9 mouse cellular contexts compared by ENCODE assay signal in the genomic region with DNA sequence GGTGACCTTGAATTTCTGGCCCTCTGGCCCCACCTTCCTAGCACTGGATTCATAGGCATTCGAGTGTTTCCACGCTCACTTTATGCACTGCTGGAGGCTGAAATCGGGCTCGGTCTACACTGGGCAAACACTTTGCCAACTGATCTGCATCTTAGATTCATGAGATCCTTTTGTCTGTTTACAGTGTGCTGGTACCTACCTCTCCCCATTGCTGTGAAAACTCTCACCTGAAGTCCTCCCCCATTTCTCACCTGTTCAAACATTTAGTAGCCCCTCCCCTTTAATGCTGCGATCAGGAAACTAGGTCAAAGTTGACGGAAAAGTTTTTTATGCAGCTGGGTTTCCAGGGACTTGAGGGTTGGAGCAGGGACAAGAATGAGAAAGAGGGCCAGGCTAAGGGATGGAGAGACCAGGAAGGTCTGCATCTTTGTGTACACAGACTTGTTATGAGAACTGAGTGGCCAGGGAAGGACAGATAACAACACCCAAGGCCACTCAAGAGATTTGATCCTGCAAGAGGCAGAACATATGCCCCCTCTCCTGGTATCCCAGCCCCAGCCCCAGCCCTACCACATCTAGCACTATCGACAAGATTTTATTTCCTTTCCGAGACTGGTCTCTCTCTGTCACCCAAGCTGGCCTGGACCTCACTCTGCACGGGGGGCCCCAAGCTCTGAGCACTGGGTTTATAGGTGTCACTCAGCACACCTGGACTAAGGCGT. TPM values are rescaled to one million over a fixed set of nuclear protein-coding genes. Genes with fewer than 3 reads are reported as not detected.
DNase-seq lines count a peak whose midpoint lies in the region; ATAC-seq and TF ChIP-seq lines count a peak whose summit lies in the region.
"Had no signal": no experiment of that assay in that cellular context is flagged by ENCODE, and none has a peak within 500 bp of the region (broad histone marks: within the 10 kb centered on the region; RNA-seq: fewer than 3 reads in every experiment).

No protein-coding gene starts in this region.

- H3K27ac ChIP-seq in cortical plate, adult 2 months (ENCODE audit: insufficient read depth, low read length): peak overlapping the region; percentile 74; the same call in 1 of the 2 replicates
- H3K27ac ChIP-seq in kidney, embryonic 15.5 days: peak overlapping the region; percentile 90
- H3K27ac ChIP-seq: neural tube, embryonic 12.5 days had no signal

- H3K36me3 ChIP-seq in kidney, embryonic 15.5 days: peaks cover 25% of the 10 kb centered on the region

- peak overlapping the region; percentile 18; the same call in 1 of the 2 replicates for H3K9ac ChIP-seq in kidney, embryonic 15.5 days
- H3K9ac ChIP-seq: neural tube, embryonic 12.5 days had no signal

- peak; percentile 36; the same call in 1 of the 2 replicates for ATAC-seq in kidney, embryonic 15.5 days (replicated peaks; ENCODE audit: low FRiP score)

- TF ChIP-seq POLR2A in cortical plate, adult 2 months (IDR thresholded peaks at IDR 0.05; ENCODE audit: extremely low read depth, insufficient read depth, low read length): no peak

- no peak overlapping the region for H3K4me3 ChIP-seq in cortical plate, adult 2 months (ENCODE audit: insufficient read depth, low read length)
- 0 out of 2 replicates have a peak overlapping the region, but pooled peaks have one; percentile 0 for H3K4me3 ChIP-seq in kidney, embryonic 15.5 days (replicated peaks)
- H3K4me3 ChIP-seq: neural tube, embryonic 12.5 days had no signal

- intact Hi-C loops in gastrocnemius, postnatal 14 days (cut with DNase I; ENCODE audit: low total_unique reads): no loop called here
- intact Hi-C loops in left cerebral cortex, postnatal 4 days (cut with DNase I): no loop called here

- DNase-seq in gastrocnemius, adult 18-20 months (ENCODE audit: low spot score): peak; percentile 58
- DNase-seq in gastrocnemius, postnatal 14 days: no peak
- DNase-seq in lung, postnatal 14 days: peak; percentile 58
- DNase-seq in left cerebral cortex, postnatal 4 days: no peak
- no peak for DNase-seq in gastrocnemius, postnatal 4 days (ENCODE audit: low spot score in 2 of 2)
- DNase-seq in frontal cortex, adult 2 months (ENCODE audit: extremely low spot score in 1 of 2, low spot score in 1 of 2): no peak

- no peak for TF ChIP-seq CTCF in cortical plate, adult 2 months (IDR thresholded peaks at IDR 0.05; ENCODE audit: extremely low read depth, insufficient read depth, low read length)

- H3K9me3 ChIP-seq in kidney, embryonic 15.5 days (replicated peaks): no peaks in the 10 kb centered on the region
- H3K9me3 ChIP-seq: neural tube, embryonic 12.5 days had no signal

- no peaks in the 10 kb centered on the region for H3K4me1 ChIP-seq in cortical plate, adult 2 months (ENCODE audit: control insufficient read depth, insufficient read depth, low read length)
- peaks cover 72% of the 10 kb centered on the region for H3K4me1 ChIP-seq in kidney, embryonic 15.5 days

- H3K4me2 ChIP-seq in kidney, embryonic 15.5 days: peak overlapping the region; percentile 32
- H3K4me2 ChIP-seq: neural tube, embryonic 12.5 days had no signal

- H3K27me3 ChIP-seq in kidney, embryonic 15.5 days: no peaks in the 10 kb centered on the region
- H3K27me3 ChIP-seq: neural tube, embryonic 12.5 days had no signal

- WGBS in kidney, embryonic 15.5 days: 42% methylated on average over 10 of the region's 10 CpGs

RNA-seq across cellular contexts. Expression of a gene that starts 6.3 kb away (rescaled TPM):
- 100 to 1,000 TPM; 344 to 646 TPM for total RNA-seq in gastrocnemius, adult 18-20 months (2021)
- total RNA-seq in gastrocnemius, postnatal 14 days (2021): 100 to 1,000 TPM; 288 to 458 TPM
- polyA plus RNA-seq in cortical plate, adult 2 months (2012; rRNA removed): 31.4 and 38.5 TPM in 2 replicates
- polyA plus RNA-seq in kidney, embryonic 15.5 days (2015; fragmentation: Nextera tagmentation; extraction: Ambion mirVana): 144 and 153 TPM in 2 replicates
- total RNA-seq in left cerebral cortex, postnatal 4 days (2021): 10 to 100 TPM; 65.2 to 69.2 TPM
- total RNA-seq in gastrocnemius, postnatal 4 days (2021): 100 to 1,000 TPM; 318 to 360 TPM
- 27.5 and 27.7 TPM in 2 replicates for polyA plus RNA-seq in frontal cortex, adult 2 months (2012; rRNA removed)

RNA-seq across cellular contexts. Expression of a gene that starts 12.7 kb away (rescaled TPM):
- 1 to 10 TPM; 1.2 to 2.0 TPM for total RNA-seq in gastrocnemius, adult 18-20 months (2021)
- 1 to 10 TPM; 1.2 to 1.5 TPM for total RNA-seq in gastrocnemius, postnatal 14 days (2021)
- not detected in 2 replicates for polyA plus RNA-seq in cortical plate, adult 2 months (2012; rRNA removed)
- polyA plus RNA-seq in kidney, embryonic 15.5 days (2015; fragmentation: Nextera tagmentation; extraction: Ambion mirVana): 2.1 TPM in 2 replicates
- total RNA-seq in left cerebral cortex, postnatal 4 days (2021): not detected
- 1 to 10 TPM; 1.5 TPM for total RNA-seq in gastrocnemius, postnatal 4 days (2021)
- not detected in 2 replicates for polyA plus RNA-seq in frontal cortex, adult 2 months (2012; rRNA removed)

RNA-seq across cellular contexts. Expression of a gene that starts 29.9 kb away (rescaled TPM):
- 10 to 100 TPM; 44.0 to 56.1 TPM for total RNA-seq in gastrocnemius, adult 18-20 months (2021)
- 10 to 100 TPM; 30.3 to 34.0 TPM for total RNA-seq in gastrocnemius, postnatal 14 days (2021)
- 44.5 and 55.9 TPM in 2 replicates for polyA plus RNA-seq in cortical plate, adult 2 months (2012; rRNA removed)
- 38.1 and 39.8 TPM in 2 replicates for polyA plus RNA-seq in kidney, embryonic 15.5 days (2015; fragmentation: Nextera tagmentation; extraction: Ambion mirVana)
- 10 to 100 TPM; 28.0 to 28.1 TPM for total RNA-seq in left cerebral cortex, postnatal 4 days (2021)
- 10 to 100 TPM; 32.4 to 34.2 TPM for total RNA-seq in gastrocnemius, postnatal 4 days (2021)
- polyA plus RNA-seq in frontal cortex, adult 2 months (2012; rRNA removed): 67.3 and 84.3 TPM in 2 replicates

RNA-seq across cellular contexts. Expression of a gene that starts 32.4 kb away (rescaled TPM):
- 1 to 10 TPM; 1.0 to 1.7 TPM for total RNA-seq in gastrocnemius, adult 18-20 months (2021)
- 1 to 10 TPM in 1 of 2 experiments, under 1 TPM in 1; 0.66 to 1.9 TPM for total RNA-seq in gastrocnemius, postnatal 14 days (2021)
- 61.6 and 61.9 TPM in 2 replicates for polyA plus RNA-seq in cortical plate, adult 2 months (2012; rRNA removed)
- 1.8 and 2.8 TPM in 2 replicates for polyA plus RNA-seq in kidney, embryonic 15.5 days (2015; fragmentation: Nextera tagmentation; extraction: Ambion mirVana)
- total RNA-seq in left cerebral cortex, postnatal 4 days (2021): 10 to 100 TPM; 32.3 to 33.0 TPM
- 1 to 10 TPM; 1.9 TPM for total RNA-seq in gastrocnemius, postnatal 4 days (2021)
- polyA plus RNA-seq in frontal cortex, adult 2 months (2012; rRNA removed): 50.2 and 57.4 TPM in 2 replicates

RNA-seq across cellular contexts. Expression of a gene that starts 36.9 kb away (rescaled TPM):
- total RNA-seq in gastrocnemius, adult 18-20 months (2021): 1 to 10 TPM; 4.2 to 7.6 TPM
- 10 to 100 TPM; 13.6 to 16.4 TPM for total RNA-seq in gastrocnemius, postnatal 14 days (2021)
- polyA plus RNA-seq in cortical plate, adult 2 months (2012; rRNA removed): 20.9 and 22.7 TPM in 2 replicates
- polyA plus RNA-seq in kidney, embryonic 15.5 days (2015; fragmentation: Nextera tagmentation; extraction: Ambion mirVana): 6.5 and 8.0 TPM in 2 replicates
- total RNA-seq in left cerebral cortex, postnatal 4 days (2021): 10 to 100 TPM; 55.2 to 64.1 TPM
- total RNA-seq in gastrocnemius, postnatal 4 days (2021): 10 to 100 TPM; 41.8 to 42.9 TPM
- polyA plus RNA-seq in frontal cortex, adult 2 months (2012; rRNA removed): 30.3 and 30.7 TPM in 2 replicates

Comparison
In these comparisons a context has a peak if more than half of its experiments do, and no peak if none do; other contexts are left out.
1. DNase-seq: peak in gastrocnemius, adult 18-20 months (single experiment) and lung, postnatal 14 days (single experiment); none in gastrocnemius, postnatal 14 days (single experiment), left cerebral cortex, postnatal 4 days (single experiment), gastrocnemius, postnatal 4 days (0 of 2) and frontal cortex, adult 2 months (0 of 2).
2. RNA of a gene that starts 6.3 kb away (total RNA-seq): 344 to 646 TPM in gastrocnemius, adult 18-20 months, 288 to 458 TPM in gastrocnemius, postnatal 14 days and 318 to 360 TPM in gastrocnemius, postnatal 4 days; 65.2 to 69.2 TPM in left cerebral cortex, postnatal 4 days; every median in the first group is over 4 times any median in the second.